Mouse (Mus musculus) liver, embryonic 14.5 days (tissue): Measurements from ENCODE around the gene Lxn.

Experiments used
- CTCF ChIP-seq: IDR thresholded peaks from 2 replicates; pipeline ENCODE4 v1.5.1; 2016; ENCODE audit warnings: antibody characterized with exemption, low read depth, control low read depth
- EP300 ChIP-seq: IDR thresholded peaks from 2 replicates; pipeline ENCODE4 v1.6.1; 2016; ENCODE audit warnings: antibody characterized with exemption, low read depth

DNA sequence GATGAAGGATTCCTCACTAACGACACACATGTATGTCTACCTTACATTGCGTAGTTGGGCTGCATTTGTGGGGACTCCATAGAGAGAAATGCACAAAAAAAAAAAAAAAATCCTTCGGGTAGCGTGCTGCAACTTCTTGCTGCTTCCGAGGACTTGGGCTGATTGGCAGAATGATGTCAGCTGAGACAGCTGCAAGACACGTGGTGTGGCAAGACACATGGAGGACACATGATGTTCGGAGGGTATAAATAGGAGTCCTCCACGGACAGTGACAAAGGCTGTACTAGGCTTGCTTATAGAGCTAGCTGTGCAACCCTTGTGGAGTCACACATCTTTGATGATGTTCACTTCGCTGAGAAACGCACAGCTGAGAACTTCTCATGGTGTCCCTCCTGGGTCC, 18.7 kb upstream of the Lxn start:
- TF ChIP-seq CTCF, result no peak
- TF ChIP-seq EP300, result no peak
